Mouse (Mus musculus) C3H10T1/2 (cell line): ENCODE measurements around the gene Spats2l. TPM values are rescaled to one million over a fixed set of nuclear protein-coding genes. Genes with fewer than 3 reads are reported as not detected.

Source experiments
- polyA plus RNA-seq, 2 experiments: library from polyadenylated mRNA; unstranded; fragments of >200 nt; fragmentation: generic; extraction: Trizol; gene quantifications; one replicate each; pipeline ENCODE4 v1.2.1; 2012; ENCODE audit warnings: missing spikeins in 2 of 2

The Spats2l gene
- polyA plus RNA-seq, result under 1 TPM in 1 of 2 experiments, not detected in 1; 0.05 TPM

GRCm38 (mm10) chr1:57774001-57774667 lies at the start of gene Spats2l:
TSS of gene Spats2l (plus strand) at chr1:57774162.

DNA sequence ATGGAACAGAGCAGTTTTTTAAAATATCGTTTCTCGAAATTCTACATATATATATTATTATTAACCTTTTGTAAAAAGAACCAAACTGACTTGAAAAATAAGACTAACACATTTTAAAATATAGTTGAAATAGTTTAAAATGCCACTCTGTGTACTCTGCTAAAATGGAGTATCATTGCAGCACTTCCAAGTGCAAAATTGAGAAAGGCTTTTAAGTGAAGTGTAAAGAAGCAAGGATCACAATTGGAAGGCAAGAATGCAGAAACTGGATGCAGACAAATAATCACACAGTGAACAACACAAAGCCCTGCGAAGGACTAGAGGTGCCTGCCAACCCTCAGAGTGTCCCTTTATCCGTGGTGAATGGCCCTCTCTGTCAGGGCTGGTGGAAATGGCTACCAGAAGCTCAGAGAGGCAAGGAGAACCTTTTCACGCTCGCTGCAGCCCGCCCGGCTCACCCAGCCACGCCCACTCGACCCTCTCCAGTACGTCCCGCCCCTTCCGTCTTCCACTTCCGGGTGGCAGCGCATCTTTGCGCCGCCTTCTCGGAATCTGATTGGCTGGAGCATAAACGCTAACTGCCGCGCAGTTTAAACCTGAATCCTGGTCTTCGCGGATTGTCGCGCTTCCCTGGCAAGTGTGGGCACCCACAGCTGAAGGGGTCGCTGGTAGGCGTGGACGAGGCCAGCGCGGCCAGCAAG lies 221.6 kb downstream of the Spats2l start, which contains the start of gene Sgo2a:
TSS of gene Sgo2a (plus strand) at position 540 of the 701 bp plus-strand sequence.

Other genes with a start within 250 kb of the Spats2l start
- 1 to 10 TPM in 1 of 2 experiments, under 1 TPM in 1; 0.22 to 2.0 TPM for gene Sgo2a, start 221.8 kb downstream of the Spats2l start, polyA plus RNA-seq
- gene Kctd18, start 244.8 kb downstream of the Spats2l start, polyA plus RNA-seq, result 1 to 10 TPM in 1 of 2 experiments, under 1 TPM in 1; 0.51 to 6.5 TPM